ENCODE assay signal across 9 mouse cellular contexts in the genomic region with DNA sequence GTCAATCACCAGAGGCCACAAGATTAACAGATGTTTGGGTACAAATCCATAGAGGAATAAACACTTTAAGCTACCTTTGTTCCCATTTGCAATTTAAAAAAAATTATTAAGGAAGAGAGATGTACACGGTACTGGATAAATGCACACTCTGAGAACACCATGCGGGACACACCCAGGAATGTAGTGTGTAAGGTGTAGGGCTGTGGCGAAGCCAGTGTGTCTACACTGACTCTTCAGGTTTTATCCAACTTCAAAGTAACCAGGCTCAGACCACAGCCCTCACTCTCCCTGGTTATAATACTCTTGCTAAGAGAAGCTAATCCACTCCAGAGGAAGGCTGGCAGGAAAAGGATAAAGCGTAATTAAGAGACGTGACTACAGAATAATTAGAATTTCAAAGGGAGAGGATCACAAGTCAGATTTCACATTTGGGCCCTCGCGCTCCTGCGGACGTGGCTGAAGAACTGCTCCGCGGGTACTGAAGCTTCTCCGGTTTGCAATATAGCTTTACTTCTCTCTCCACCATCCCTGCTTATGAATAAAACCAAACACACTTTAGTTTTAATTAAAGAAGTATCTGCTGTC.
DNase-seq lines count a peak whose midpoint lies in the region; ATAC-seq and TF ChIP-seq lines count a peak whose summit lies in the region.
"Had no signal": no experiment of that assay in that cellular context is flagged by ENCODE, and none has a peak within 500 bp of the region (broad histone marks: within the 10 kb centered on the region; RNA-seq: fewer than 3 reads in every experiment).

No protein-coding gene starts in this region.

- no peak overlapping the region for H3K4me3 ChIP-seq in heart, embryonic 13.5 days
- peak overlapping the region in 2 of 3 experiments; percentile 27 to 28 for H3K4me3 ChIP-seq in CH12.LX (replicated peaks in 1 of 3; ENCODE audit: low read depth in 2 of 3, low read length in 2 of 3, poor library complexity in 1 of 3)
- no peak overlapping the region for H3K4me3 ChIP-seq in forebrain, embryonic 15.5 days
- no peak overlapping the region for H3K4me3 ChIP-seq in liver, embryonic 14.5 days (ENCODE audit: insufficient read depth in 1 of 2, low read depth in 2 of 2, low read length in 2 of 2)
- H3K4me3 ChIP-seq: neural tube, embryonic 12.5 days had no signal

- TF ChIP-seq RAD21 in CH12.LX (IDR thresholded peaks at IDR 0.05; ENCODE audit: low read depth, low read length): no peak

- in situ Hi-C loops in CH12.LX (cut with MboI; ENCODE audit: low pct_ligation_motif_present, low pct_unique_long_range_greater_than_20kb, low sequenced_read_pairs): no loop called here

- no peaks in the 10 kb centered on the region for H3K79me2 ChIP-seq in CH12.LX (replicated peaks; ENCODE audit: control insufficient read depth, extremely low read depth, insufficient read depth, poor library complexity, severe bottlenecking)

- ATAC-seq in heart, embryonic 13.5 days (ENCODE audit: extremely low read depth, insufficient number of reproducible peaks, low FRiP score, low TSS enrichment): no peak
- ATAC-seq in forebrain, embryonic 15.5 days (replicated peaks): no peak
- ATAC-seq in liver, embryonic 14.5 days (ENCODE audit: insufficient read depth): no peak

- DNase-seq in heart, adult 9 months (ENCODE audit: low spot score in 2 of 2): no peak
- DNase-seq in CH12.LX (ENCODE audit: extremely low read depth): no peak
- DNase-seq in liver, embryonic 14.5 days (ENCODE audit: low read depth in 3 of 3, low spot score in 3 of 3): no peak
- no peak for DNase-seq in adipocyte (ENCODE audit: low spot score)
- DNase-seq in ovary, postnatal 14 days (ENCODE audit: low spot score): no peak
- DNase-seq in cerebellum, adult 9-11 months: no peak

- no peak overlapping the region for H3K9ac ChIP-seq in heart, embryonic 13.5 days
- no peak overlapping the region for H3K9ac ChIP-seq in CH12.LX (ENCODE audit: insufficient read depth, low read depth)
- no peak overlapping the region for H3K9ac ChIP-seq in forebrain, embryonic 15.5 days (replicated peaks)
- H3K9ac ChIP-seq in liver, embryonic 14.5 days (replicated peaks): no peak overlapping the region
- H3K9ac ChIP-seq: neural tube, embryonic 12.5 days had no signal

- TF ChIP-seq CTCF in CH12.LX (conservative IDR thresholded peaks at IDR 0.05 in 1 of 2, IDR thresholded peaks at IDR 0.05 in 1 of 2; ENCODE audit: low read depth in 2 of 2, low read length in 2 of 2): no peak
- TF ChIP-seq CTCF in liver, embryonic 14.5 days (IDR thresholded peaks at IDR 0.05; ENCODE audit: low read depth): no peak

- whole genome bisulfite sequencing in heart, embryonic 13.5 days: 66% methylated on average over 12 of the region's 12 CpGs
- WGBS in forebrain, embryonic 15.5 days: 9% methylated on average over 12 of the region's 12 CpGs
- WGBS in liver, embryonic 14.5 days (ENCODE audit: insufficient replicate concordance): 73% methylated on average over 12 of the region's 12 CpGs

- peak overlapping the region; percentile 58 for H3K4me2 ChIP-seq in heart, embryonic 13.5 days
- H3K4me2 ChIP-seq in CH12.LX (ENCODE audit: insufficient read depth, low read depth, poor library complexity, severe bottlenecking): peak overlapping the region; percentile 95; the same call in 1 of the 2 replicates
- peak overlapping the region; percentile 11; the same call in 1 of the 2 replicates for H3K4me2 ChIP-seq in forebrain, embryonic 15.5 days (replicated peaks)
- H3K4me2 ChIP-seq in liver, embryonic 14.5 days (ENCODE audit: low read depth): peak overlapping the region; percentile 31

- peaks cover 66% of the 10 kb centered on the region for H3K4me1 ChIP-seq in heart, embryonic 13.5 days
- peaks cover 4 to 19% of the 10 kb centered on the region in 2 experiments; a peak in 3 of 4 replicates for H3K4me1 ChIP-seq in CH12.LX (ENCODE audit: control insufficient read depth in 1 of 2, insufficient read depth in 2 of 2)
- peaks cover 26% of the 10 kb centered on the region for H3K4me1 ChIP-seq in forebrain, embryonic 15.5 days
- peaks cover 0 to 9% of the 10 kb centered on the region in 2 experiments; a peak in 2 of 4 replicates for H3K4me1 ChIP-seq in liver, embryonic 14.5 days (replicated peaks; ENCODE audit: control insufficient read depth in 2 of 2, insufficient read depth in 2 of 2, low read length in 1 of 2)

- peaks cover 15% of the 10 kb centered on the region for H3K36me3 ChIP-seq in heart, embryonic 13.5 days
- H3K36me3 ChIP-seq in CH12.LX (replicated peaks in 1 of 2; ENCODE audit: control insufficient read depth in 1 of 2, insufficient read depth in 1 of 2, low read length in 1 of 2): peaks cover 0 to 18% of the 10 kb centered on the region in 2 experiments
- H3K36me3 ChIP-seq in forebrain, embryonic 15.5 days: no peaks in the 10 kb centered on the region
- no peaks in the 10 kb centered on the region for H3K36me3 ChIP-seq in liver, embryonic 14.5 days (replicated peaks; ENCODE audit: control insufficient read depth, insufficient read depth, low read depth)
- H3K36me3 ChIP-seq: neural tube, embryonic 12.5 days had no signal

- no peaks in the 10 kb centered on the region for H3K9me3 ChIP-seq in heart, embryonic 13.5 days
- no peaks in the 10 kb centered on the region for H3K9me3 ChIP-seq in CH12.LX (replicated peaks; ENCODE audit: low read length)
- no peaks in the 10 kb centered on the region for H3K9me3 ChIP-seq in forebrain, embryonic 15.5 days
- no peaks in the 10 kb centered on the region for H3K9me3 ChIP-seq in liver, embryonic 14.5 days (ENCODE audit: control insufficient read depth, low read length)
- H3K9me3 ChIP-seq: neural tube, embryonic 12.5 days had no signal

- no peak for TF ChIP-seq EP300 in CH12.LX (IDR thresholded peaks at IDR 0.05; ENCODE audit: low read length)
- no peak for TF ChIP-seq EP300 in liver, embryonic 14.5 days (IDR thresholded peaks at IDR 0.05; ENCODE audit: low read depth)

- dilution Hi-C loops in CH12.LX (cut with MboI; ENCODE audit: extremely low pct_ligation_motif_present, extremely low pct_unique_long_range_greater_than_20kb, low sequenced_read_pairs): no loop called here

- TF ChIP-seq POLR2A in CH12.LX (IDR thresholded peaks at IDR 0.05; ENCODE audit: low read depth, low read length): no peak

- no peaks in the 10 kb centered on the region for H3K27me3 ChIP-seq in heart, embryonic 13.5 days (replicated peaks)
- H3K27me3 ChIP-seq in CH12.LX (replicated peaks): no peaks in the 10 kb centered on the region
- H3K27me3 ChIP-seq in forebrain, embryonic 15.5 days: peaks cover 85% of the 10 kb centered on the region
- H3K27me3 ChIP-seq in liver, embryonic 14.5 days (ENCODE audit: control insufficient read depth, insufficient read depth, low read length): no peaks in the 10 kb centered on the region

- 0 out of 2 replicates have a peak overlapping the region, but pooled peaks have one; percentile 8 for H3K27ac ChIP-seq in heart, embryonic 13.5 days (replicated peaks)
- no peak overlapping the region for H3K27ac ChIP-seq in CH12.LX (ENCODE audit: insufficient read depth, low read depth)
- H3K27ac ChIP-seq in forebrain, embryonic 15.5 days (replicated peaks): no peak overlapping the region
- no peak overlapping the region for H3K27ac ChIP-seq in liver, embryonic 14.5 days
- H3K27ac ChIP-seq: neural tube, embryonic 12.5 days had no signal

TF ChIP-seq in CH12.LX, 34 proteins besides CTCF, POLR2A, EP300 and RAD21:
- TF ChIP-seq NRF1 (IDR thresholded peaks at IDR 0.05; ENCODE audit: low read depth, low read length) (no peak), GABPA (IDR thresholded peaks at IDR 0.05; ENCODE audit: insufficient replicate concordance, low read depth, low read length) (no peak), TCF12 (IDR thresholded peaks at IDR 0.05; ENCODE audit: low read depth, low read length) (no peak), JUND (conservative IDR thresholded peaks at IDR 0.05; ENCODE audit: low read depth, low read length) (no peak), MAFK (IDR thresholded peaks at IDR 0.05; ENCODE audit: insufficient replicate concordance, low read length) (no peak), MAZ (IDR thresholded peaks at IDR 0.05; ENCODE audit: low read depth, low read length) (no peak), ETS1 (conservative IDR thresholded peaks at IDR 0.05; ENCODE audit: low read depth, low read length) (no peak), SIN3A (IDR thresholded peaks at IDR 0.05; ENCODE audit: low read length) (no peak), UBTF (IDR thresholded peaks at IDR 0.05; ENCODE audit: low read depth, low read length) (no peak), MEF2A (IDR thresholded peaks at IDR 0.05; ENCODE audit: borderline replicate concordance, low read depth, low read length) (no peak), TBP (conservative IDR thresholded peaks at IDR 0.05; ENCODE audit: low read depth, low read length) (no peak)

Comparison
In these comparisons a context has a peak if more than half of its experiments do, and no peak if none do; other contexts are left out.
1. H3K4me2 ChIP-seq: peak in every context shown above with its lines; median percentile 95 in CH12.LX; 58 in heart, embryonic 13.5 days; 31 in liver, embryonic 14.5 days; 11 in forebrain, embryonic 15.5 days.
2. H3K4me3 ChIP-seq: peak in CH12.LX (2 of 3); none in heart, embryonic 13.5 days (single experiment), forebrain, embryonic 15.5 days (single experiment) and liver, embryonic 14.5 days (0 of 2).